Mouse (Mus musculus) myocyte (in vitro differentiated cells): ENCODE results near the gene Eif4b. TPM values are rescaled to one million over a fixed set of nuclear protein-coding genes. Genes with fewer than 3 reads are reported as not detected.

Source experiments
- H3K27me3 ChIP-seq: one replicate; pipeline ENCODE4 v1.6.1; 2011; ENCODE audit not compliant: control insufficient read depth, insufficient read depth, insufficient read length
- H3K36me3 ChIP-seq: one replicate; pipeline ENCODE4 v1.6.1; 2011; ENCODE audit not compliant: control insufficient read depth, insufficient read depth
- H3K4me2 ChIP-seq: one replicate; pipeline ENCODE4 v1.6.1; 2011; ENCODE audit warnings: low read depth, control low read depth
- H3K4me3 ChIP-seq: one replicate; pipeline ENCODE4 v1.5.1; 2011; ENCODE audit warnings: mild to moderate bottlenecking, control low read depth, moderate library complexity
- H3K79me2 ChIP-seq: one replicate; pipeline ENCODE4 v1.6.1; 2011; ENCODE audit not compliant: control insufficient read depth, insufficient read depth
- H3ac ChIP-seq: one replicate; pipeline ENCODE4 v1.6.1; 2011; ENCODE audit not compliant: control insufficient read depth, insufficient read length
- CEBPB ChIP-seq: IDR thresholded peaks from 2 replicates; pipeline ENCODE4 v1.6.1; 2011; ENCODE audit warnings: mild to moderate bottlenecking, moderate library complexity; ENCODE audit not compliant: poor library complexity, insufficient read depth, severe bottlenecking
- E2F4 ChIP-seq: IDR thresholded peaks from one replicate; pipeline ENCODE4 v1.6.1; 2011; ENCODE audit warnings: mild to moderate bottlenecking, control low read depth, moderate library complexity; ENCODE audit not compliant: insufficient read depth
- MAX ChIP-seq: IDR thresholded peaks from one replicate; pipeline ENCODE4 v1.6.1; 2011; ENCODE audit warnings: low read depth, mild to moderate bottlenecking, control low read depth
- MYOD1 ChIP-seq, 3 experiments: IDR thresholded peaks; one replicate each; pipeline ENCODE4 v1.6.1; 2011; ENCODE audit warnings: control low read depth in 2 of 3, low read depth in 2 of 3, mild to moderate bottlenecking in 2 of 3, moderate library complexity in 1 of 3; ENCODE audit not compliant: insufficient read length in 2 of 3, control insufficient read depth in 1 of 3
- MYOG ChIP-seq, 3 experiments: IDR thresholded peaks; one replicate each; pipeline ENCODE4 v1.6.1; 2011; ENCODE audit warnings: control low read depth in 2 of 3, low read depth in 2 of 3, mild to moderate bottlenecking in 2 of 3; ENCODE audit not compliant: insufficient read length in 2 of 3, control insufficient read depth in 1 of 3, insufficient read depth in 1 of 3
- POLR2A ChIP-seq: IDR thresholded peaks from one replicate; pipeline ENCODE4 v1.6.1; 2011; ENCODE audit warnings: low read depth, mild to moderate bottlenecking, control low read depth, moderate library complexity; ENCODE audit not compliant: insufficient read length
- POLR2AphosphoS2 ChIP-seq: IDR thresholded peaks from one replicate; pipeline ENCODE4 v1.6.1; 2011; ENCODE audit warnings: low read depth, control low read depth; ENCODE audit not compliant: insufficient read length
- REST ChIP-seq: IDR thresholded peaks from one replicate; pipeline ENCODE4 v1.6.1; 2011; ENCODE audit warnings: mild to moderate bottlenecking, control low read depth, moderate library complexity; ENCODE audit not compliant: insufficient read depth, insufficient read length
- SRF ChIP-seq: IDR thresholded peaks from one replicate; pipeline ENCODE4 v1.6.1; 2011; ENCODE audit warnings: low read depth; ENCODE audit not compliant: control insufficient read depth, insufficient read length
- TCF12 ChIP-seq: IDR thresholded peaks from one replicate; pipeline ENCODE4 v1.6.1; 2011; ENCODE audit warnings: mild to moderate bottlenecking, control low read depth; ENCODE audit not compliant: poor library complexity, insufficient read depth, severe bottlenecking
- TCF3 ChIP-seq: IDR thresholded peaks from one replicate; pipeline ENCODE4 v1.6.1; 2011; ENCODE audit warnings: low read depth, control low read depth; ENCODE audit not compliant: insufficient read length
- USF1 ChIP-seq: IDR thresholded peaks from one replicate; pipeline ENCODE4 v1.6.1; 2011; ENCODE audit warnings: low read depth, mild to moderate bottlenecking, control low read depth, moderate library complexity
- polyA plus RNA-seq: library from polyadenylated mRNA; unstranded; fragments of >200 nt; fragmentation: generic; extraction: Trizol; gene quantifications from one replicate; pipeline ENCODE4 v1.2.1, GENCODE M21; 2012; ENCODE audit warnings: missing spikeins

Gene Eif4b
- polyA plus RNA-seq, 1 experiment: 266 TPM

DNA sequence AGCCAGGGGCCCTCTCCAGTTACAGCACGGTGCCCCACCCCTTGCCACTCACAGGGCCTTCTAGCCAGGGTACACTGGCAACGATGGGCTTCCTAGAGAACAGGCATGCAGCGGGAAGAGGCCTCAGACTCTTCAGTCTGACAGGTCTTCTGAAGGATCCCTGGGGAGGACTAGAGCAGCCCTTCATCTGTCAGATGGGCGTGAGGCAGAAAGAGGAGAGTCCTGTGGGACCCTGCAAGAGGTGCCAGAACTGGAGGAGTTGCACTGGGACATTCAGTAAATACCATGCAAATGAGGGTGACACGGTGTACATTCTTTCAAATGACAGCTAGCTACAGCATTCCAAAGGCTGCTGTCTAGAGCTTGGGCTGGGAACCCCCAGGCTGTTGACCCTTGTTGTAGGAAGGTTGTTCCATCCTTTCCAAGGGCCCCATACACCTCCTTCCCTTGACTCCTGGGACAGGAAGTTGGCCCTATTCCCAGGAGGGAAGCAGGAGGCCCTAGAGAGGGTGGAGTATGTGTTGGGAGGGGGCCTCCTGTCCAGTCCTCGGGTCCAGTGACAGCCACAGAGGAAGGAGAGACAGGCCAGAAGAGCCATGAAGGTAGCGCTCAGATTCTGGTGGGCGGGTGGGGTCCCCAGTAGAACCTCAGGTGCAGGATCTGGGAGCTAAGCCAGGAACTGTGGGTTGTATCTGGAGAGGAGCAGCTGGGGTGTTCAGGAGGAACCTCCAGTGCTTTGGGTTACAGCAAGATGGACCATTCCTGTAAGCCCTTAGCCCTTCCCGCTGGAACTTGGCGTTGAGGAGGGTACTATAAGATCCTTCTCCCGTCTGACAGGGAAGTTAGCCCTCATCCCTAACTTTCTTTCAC is 28.3 kb downstream of the Eif4b start:
- peaks cover 43% of the 10 kb centered on the region for H3K79me2 ChIP-seq
- H3K36me3 ChIP-seq: peaks cover 8% of the 10 kb centered on the region
- H3K4me3 ChIP-seq: peak overlapping the region; percentile 70
- H3ac ChIP-seq: peak overlapping the region; percentile 37
- TF ChIP-seq MAX (no peak), TCF3 (no peak), MYOD1 (IDR thresholded peaks at IDR 0.05; ENCODE audit: control insufficient read depth in 1 of 3, insufficient read length in 2 of 3, low read depth in 2 of 3) (peak in 1 of 3 experiments; percentile 2), POLR2A (peak; percentile 21), POLR2AphosphoS2 (no peak)
- H3K27me3 ChIP-seq: no peaks in the 10 kb centered on the region
- H3K4me2 ChIP-seq: peak overlapping the region; percentile 96

DNA sequence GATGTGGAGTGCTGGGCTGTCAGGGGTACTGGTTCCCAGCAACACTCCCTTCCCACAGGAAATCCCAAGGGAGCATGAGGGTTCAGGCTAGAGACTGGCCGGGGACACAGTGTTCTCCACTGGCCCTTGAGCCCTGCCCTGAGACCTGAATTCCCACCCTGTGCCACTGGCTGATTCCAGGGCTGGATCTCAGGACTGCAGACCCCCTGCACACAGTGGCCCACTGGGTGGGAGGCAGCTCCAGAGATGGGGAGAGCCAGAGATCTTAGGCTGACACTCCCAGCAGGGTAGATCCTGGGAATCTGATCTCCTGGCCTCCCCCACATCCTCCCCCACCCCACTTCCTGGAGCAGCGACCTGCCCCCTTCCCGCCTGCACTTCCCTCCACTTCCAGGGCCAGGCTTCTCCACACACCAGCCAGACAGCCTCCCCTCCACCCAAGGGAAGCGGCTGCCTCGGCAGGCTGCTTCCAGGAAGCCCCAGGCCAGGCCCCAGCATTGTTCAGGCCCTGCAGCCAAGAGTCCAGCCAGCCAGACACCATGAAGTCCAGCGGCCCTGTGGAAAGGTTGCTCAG is 29.1 kb downstream of the Eif4b start:
- H3K27me3 ChIP-seq: no peaks in the 10 kb centered on the region
- TF ChIP-seq POLR2AphosphoS2: peak; percentile 45
- TF ChIP-seq MYOD1 (IDR thresholded peaks at IDR 0.05; ENCODE audit: control insufficient read depth in 1 of 3, insufficient read length in 2 of 3, low read depth in 2 of 3): no peak
- no peak for TF ChIP-seq CEBPB
- TF ChIP-seq POLR2A: peak; percentile 81
- TF ChIP-seq TCF3: no peak
- no peak for TF ChIP-seq MAX
- no peak for TF ChIP-seq MYOG (IDR thresholded peaks at IDR 0.05; ENCODE audit: control insufficient read depth in 1 of 3, insufficient read depth in 1 of 3, insufficient read length in 2 of 3, low read depth in 2 of 3)
- no peak for TF ChIP-seq REST
- TF ChIP-seq TCF12: no peak
- TF ChIP-seq SRF: no peak
- no peak for TF ChIP-seq USF1
- TF ChIP-seq E2F4: no peak
- H3K4me3 ChIP-seq: peak overlapping the region; percentile 70
- H3ac ChIP-seq: peak overlapping the region; percentile 37
- H3K36me3 ChIP-seq: peaks cover 15% of the 10 kb centered on the region
- peaks cover 48% of the 10 kb centered on the region for H3K79me2 ChIP-seq
- H3K4me2 ChIP-seq: peak overlapping the region; percentile 96

DNA sequence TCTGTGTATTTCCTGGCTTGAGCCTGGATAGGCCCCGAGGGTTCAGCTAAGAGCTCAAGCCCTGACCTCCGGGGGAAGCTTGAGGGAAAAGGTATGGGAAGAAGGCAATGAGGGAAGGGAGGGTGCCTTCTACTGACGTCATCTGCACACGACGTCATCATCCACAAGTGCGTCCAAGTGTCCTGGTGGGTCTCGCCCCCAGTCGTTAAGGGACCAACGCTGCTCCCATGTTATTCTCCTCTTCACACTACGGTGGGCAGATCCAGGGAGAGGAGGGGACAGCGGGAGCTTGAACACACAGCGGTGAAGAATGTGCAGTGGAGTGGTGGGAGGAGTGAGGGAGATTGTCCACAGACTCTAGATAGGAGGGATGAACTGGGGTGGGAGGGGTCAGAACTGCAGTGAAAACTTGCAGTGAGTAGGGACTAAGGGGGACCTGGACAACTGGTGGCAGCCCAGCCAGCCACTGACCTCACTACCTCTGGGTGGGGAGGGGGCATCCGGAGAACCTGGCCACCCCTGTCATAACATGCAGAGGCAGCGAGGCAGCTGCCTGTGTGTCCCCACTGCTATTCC is 29.9 kb downstream of the Eif4b start:
- H3K4me2 ChIP-seq: peak overlapping the region; percentile 96
- peaks cover 48% of the 10 kb centered on the region for H3K79me2 ChIP-seq
- TF ChIP-seq USF1: no peak
- TF ChIP-seq MYOD1 (IDR thresholded peaks at IDR 0.05; ENCODE audit: control insufficient read depth in 1 of 3, insufficient read length in 2 of 3, low read depth in 2 of 3): peak in 1 of 3 experiments; percentile 36
- TF ChIP-seq POLR2AphosphoS2: peak; percentile 91
- no peak for TF ChIP-seq TCF12
- peak; percentile 66 for TF ChIP-seq POLR2A
- no peak for TF ChIP-seq E2F4
- peak overlapping the region; percentile 37 for H3ac ChIP-seq
- H3K4me3 ChIP-seq: peak overlapping the region; percentile 70
- H3K27me3 ChIP-seq: no peaks in the 10 kb centered on the region
- peaks cover 24% of the 10 kb centered on the region for H3K36me3 ChIP-seq

DNA sequence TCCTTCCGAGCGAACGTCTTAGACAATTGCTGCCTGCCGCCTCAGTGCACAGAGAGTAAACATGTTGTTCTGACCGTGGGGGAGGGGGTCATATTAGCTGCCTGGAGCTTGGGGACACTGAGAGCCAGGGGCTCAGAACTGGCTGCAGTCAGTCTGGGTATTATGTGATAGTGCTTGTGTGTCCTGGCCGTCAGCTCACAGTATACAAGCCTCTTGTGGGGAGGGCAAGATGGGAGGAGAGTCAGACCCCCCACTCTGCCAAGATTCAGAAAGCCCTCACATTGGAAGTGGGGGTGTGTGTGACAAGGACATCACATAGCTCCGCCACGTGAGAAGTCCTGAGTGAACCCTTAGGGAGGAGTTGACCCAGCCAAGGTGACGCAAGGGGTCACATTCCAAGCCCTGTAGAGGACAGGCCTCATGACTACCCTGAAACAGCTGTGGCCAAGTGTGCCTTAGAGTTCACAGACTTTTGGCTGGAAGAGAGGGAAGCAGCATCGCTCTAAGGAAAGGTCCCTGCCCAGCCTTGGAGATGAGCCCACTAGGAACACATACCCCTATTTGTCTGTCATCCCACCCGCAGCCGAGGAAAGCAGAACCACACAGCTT is 30.5 kb downstream of the Eif4b start:
- Histone ChIP-seq H3K79me2 (peaks cover 43% of the 10 kb centered on the region), H3K4me3 (peak overlapping the region; percentile 70), H3K4me2 (peak overlapping the region; percentile 96), H3ac (peak overlapping the region; percentile 37), H3K36me3 (peaks cover 29% of the 10 kb centered on the region), H3K27me3 (no peaks in the 10 kb centered on the region)
- TF ChIP-seq USF1 (peak; percentile 72), TCF12 (peak; percentile 30), CEBPB (peak; percentile 91), MYOD1 (IDR thresholded peaks at IDR 0.05; ENCODE audit: control insufficient read depth in 1 of 3, insufficient read length in 2 of 3, low read depth in 2 of 3) (peak; percentile 59 to 96 (median 90)), POLR2A (peak; percentile 78), REST (no peak), POLR2AphosphoS2 (peak; percentile 87), SRF (no peak), TCF3 (peak; percentile 52), MAX (peak; percentile 63), E2F4 (no peak), MYOG (IDR thresholded peaks at IDR 0.05; ENCODE audit: control insufficient read depth in 1 of 3, insufficient read depth in 1 of 3, insufficient read length in 2 of 3, low read depth in 2 of 3) (peak; percentile 75 to 98 (median 88))
